Mouse (Mus musculus) spleen, postnatal 36 days (tissue): ENCODE data around the gene St8sia1.
A peak's percentile ranks its signal among the peaks of the same experiment; 100 is the strongest.

Experiments used
- DNase-seq, 2 experiments: peaks; one replicate each; pipeline ENCODE4 v3.0.0; 2022; ENCODE audit warnings: low spot score in 2 of 2, mixed read lengths in 1 of 2

Gene St8sia1

GRCm38 (mm10) chr6:142823008-142823787, 141.1 kb downstream of the St8sia1 start:
- no peak for DNase-seq

DNA sequence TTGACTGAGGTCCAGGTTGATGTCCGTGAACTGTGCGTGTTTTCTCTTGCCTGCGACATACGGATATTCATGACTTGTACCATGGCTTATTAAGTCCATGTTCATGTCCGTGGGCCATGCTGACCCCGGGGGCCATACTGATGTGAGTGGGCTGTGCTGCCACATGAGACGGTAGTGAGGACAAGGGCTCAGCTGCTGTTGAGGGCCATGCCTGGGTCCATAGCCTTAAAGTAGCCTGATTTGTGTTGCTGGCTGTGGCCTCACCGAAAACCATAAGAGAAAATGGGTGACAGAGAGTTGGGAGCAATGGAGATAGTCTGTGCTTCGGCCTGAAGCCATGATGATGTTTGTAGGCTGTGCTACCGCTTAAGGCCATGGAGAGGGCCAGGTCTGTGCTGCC, 145.9 kb downstream of the St8sia1 start:
- no peak for DNase-seq

- no peak for DNase-seq
Measured at GRCm38 (mm10) chr6:142815513-142815912, 148.7 kb downstream of the St8sia1 start.

DNA sequence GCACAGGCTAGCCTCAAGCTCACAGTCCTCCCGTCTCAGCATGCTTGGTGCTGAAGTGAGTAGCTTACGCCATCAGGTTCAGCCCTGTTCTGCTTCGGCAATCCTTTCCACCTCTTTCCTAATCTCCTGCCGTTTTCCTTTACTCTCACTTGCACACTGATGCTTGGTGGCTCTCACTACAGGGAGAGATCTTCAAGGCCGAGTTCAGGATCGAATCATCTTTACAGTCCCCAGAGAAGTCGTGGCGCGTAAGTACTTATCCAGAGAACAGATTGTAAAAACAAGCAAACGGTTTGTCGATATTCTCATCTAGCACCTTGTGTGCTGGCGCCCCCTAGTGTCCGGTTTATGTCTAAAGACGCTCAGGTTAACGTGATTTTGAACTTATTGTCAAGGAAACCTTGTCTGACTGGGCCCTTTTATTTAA, 149.7 kb downstream of the St8sia1 start:
- peak; percentile 39 to 66 for DNase-seq

GRCm38 (mm10) chr6:142814011-142814410, 150.2 kb downstream of the St8sia1 start:
- DNase-seq: no peak

GRCm38 (mm10) chr6:142812969-142813368, 151.3 kb downstream of the St8sia1 start:
- DNase-seq: no peak

- DNase-seq: no peak
Measured at GRCm38 (mm10) chr6:142810239-142810638, 154.0 kb downstream of the St8sia1 start.

GRCm38 (mm10) chr6:142809373-142810098, 154.7 kb downstream of the St8sia1 start:
- DNase-seq: no peak

GRCm38 (mm10) chr6:142806326-142806725, 157.9 kb downstream of the St8sia1 start:
- no peak for DNase-seq

- no peak for DNase-seq
Measured at GRCm38 (mm10) chr6:142804402-142804801, 159.8 kb downstream of the St8sia1 start, which contains the start of gene Sult6b2. Gene Sult6b2, minus strand, starts transcription at chr6:142804502.

GRCm38 (mm10) chr6:142802617-142803525, 161.4 kb downstream of the St8sia1 start:
- DNase-seq: no peak

DNA sequence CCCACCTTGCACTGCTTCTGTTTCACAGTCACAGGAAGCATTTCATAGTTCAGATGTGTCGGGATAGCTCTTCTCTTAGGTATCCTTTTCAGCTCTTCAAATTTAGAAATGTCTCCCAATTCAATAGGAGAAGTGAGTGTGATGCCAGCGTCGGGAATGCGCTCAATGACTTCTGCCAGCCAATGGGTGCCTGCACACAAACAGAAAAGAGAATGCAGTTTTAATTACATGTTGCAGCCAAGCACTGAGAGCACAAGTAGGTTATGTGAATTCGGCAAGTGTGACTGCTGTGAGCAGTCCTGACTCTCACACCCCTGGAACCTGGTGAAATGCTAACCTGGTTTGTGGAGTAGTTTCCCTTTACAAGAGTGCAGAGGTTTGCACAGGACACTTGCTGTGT, 162.6 kb downstream of the St8sia1 start:
- no peak for DNase-seq

- DNase-seq: no peak
Measured at GRCm38 (mm10) chr6:142799704-142800374, 164.4 kb downstream of the St8sia1 start.

GRCm38 (mm10) chr6:142798837-142799236, 165.4 kb downstream of the St8sia1 start:
- DNase-seq: no peak

DNA sequence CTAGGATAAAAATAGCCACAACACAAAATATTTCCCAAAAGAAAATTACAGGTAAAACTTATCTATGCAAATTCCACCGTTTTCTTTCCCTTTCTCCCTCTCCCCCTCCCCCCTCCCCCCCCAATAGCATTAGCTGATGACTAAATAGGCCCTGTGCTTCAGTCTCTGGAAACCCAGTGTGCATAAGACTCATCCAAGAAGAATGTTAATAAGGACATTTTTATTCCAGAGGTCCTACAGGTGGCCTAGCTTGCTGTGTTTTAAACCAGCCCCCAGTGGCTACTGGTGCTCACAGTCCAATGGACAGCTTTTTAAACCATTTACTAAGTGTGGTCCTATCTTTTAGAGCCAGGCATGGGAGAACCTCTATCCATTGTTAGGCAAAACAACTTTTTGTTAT, 166.3 kb downstream of the St8sia1 start:
- DNase-seq: no peak

GRCm38 (mm10) chr6:142795655-142796441, 168.4 kb downstream of the St8sia1 start:
- no peak for DNase-seq

DNA sequence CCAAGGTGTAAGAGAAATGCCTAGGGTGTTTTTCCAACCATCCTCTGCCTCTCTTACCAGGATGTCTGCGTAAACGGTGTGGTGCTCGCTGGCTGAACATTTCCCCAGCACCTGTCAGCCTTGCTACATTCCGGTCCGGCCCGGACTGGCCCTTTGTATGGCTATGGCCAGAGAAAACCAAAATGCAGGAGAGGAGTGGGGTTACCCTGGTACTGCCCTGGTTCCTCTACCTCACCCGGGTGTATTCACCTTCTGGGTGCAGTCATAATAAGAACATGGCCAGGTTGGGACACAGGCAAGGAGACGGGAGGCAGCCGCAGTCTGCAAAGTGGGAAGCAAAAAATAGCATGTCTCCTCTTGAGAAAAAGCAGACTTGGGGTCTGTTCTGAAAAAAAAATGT, 169.2 kb downstream of the St8sia1 start:
- no peak for DNase-seq

DNA sequence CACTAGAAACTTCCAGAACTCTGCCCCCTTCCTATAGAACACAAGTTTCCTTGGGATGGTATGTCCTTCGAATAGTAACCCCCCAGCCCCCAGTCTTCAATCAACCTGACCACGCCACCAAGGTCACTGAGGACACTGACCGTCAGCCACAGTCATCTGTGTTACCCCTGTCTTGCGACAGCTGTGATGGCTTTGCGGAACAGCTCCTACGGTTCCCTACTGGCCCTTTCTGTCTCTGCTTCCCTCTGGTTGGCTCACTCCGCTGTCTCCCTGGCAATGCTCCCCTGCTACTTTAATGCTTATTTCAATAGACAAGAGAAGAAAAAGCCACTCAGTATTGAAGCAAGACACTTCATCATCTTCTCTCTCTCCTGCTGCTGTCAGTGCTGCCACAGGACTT, 170.8 kb downstream of the St8sia1 start:
- DNase-seq: no peak

- no peak for DNase-seq
Measured at GRCm38 (mm10) chr6:142792241-142792968, 171.8 kb downstream of the St8sia1 start.

- DNase-seq: no peak
Measured at GRCm38 (mm10) chr6:142789736-142790135, 174.5 kb downstream of the St8sia1 start.
